Mouse (Mus musculus) thymus, adult 2 months (tissue): ENCODE measurements around the gene Tmem151b.

ENCODE experiments used
- CTCF ChIP-seq: fragments of 200-500 bp; IDR thresholded peaks from 2 replicates; pipeline ENCODE4 v1.5.1; 2012; ENCODE audit warnings: mild to moderate bottlenecking, control low read depth, low read length, moderate library complexity, borderline replicate concordance; ENCODE audit not compliant: control insufficient read depth, poor library complexity, insufficient read depth; ENCODE audit errors: extremely low read depth
- POLR2A ChIP-seq: fragments of 200-500 bp; IDR thresholded peaks from 2 replicates; pipeline ENCODE4 v1.6.1; 2012; ENCODE audit warnings: mild to moderate bottlenecking, low read length, control low read depth, moderate library complexity; ENCODE audit not compliant: control insufficient read depth, poor library complexity, insufficient read depth; ENCODE audit errors: extremely low read depth

GRCm38 (mm10) chr17:45503301-45503973 is 46.0 kb downstream of the Tmem151b start:
- TF ChIP-seq POLR2A (no peak), CTCF (no peak)
